ENCODE assay signal across 26 mouse cellular contexts in the genomic region with DNA sequence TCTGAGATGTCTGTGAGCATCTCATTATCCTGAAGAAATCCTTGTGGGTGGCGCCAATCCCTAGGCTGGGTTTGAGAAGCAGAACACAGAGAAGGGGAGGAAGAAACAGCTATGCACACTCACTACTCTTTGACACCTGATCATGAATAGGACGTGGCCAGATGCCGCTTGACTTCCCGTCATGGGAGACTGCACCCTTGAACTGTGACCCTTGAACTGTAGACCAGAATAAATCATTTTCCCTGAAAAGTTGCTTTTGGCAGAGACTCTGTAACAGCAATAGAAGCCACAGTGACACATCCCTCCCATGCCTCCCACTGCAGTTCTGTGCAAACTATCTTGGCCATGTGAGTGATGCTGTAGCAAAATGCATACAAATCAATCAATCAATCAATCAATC.
DNase-seq lines count a peak whose midpoint lies in the region; ATAC-seq and TF ChIP-seq lines count a peak whose summit lies in the region.
"Had no signal": no experiment of that assay in that cellular context is flagged by ENCODE, and none has a peak within 500 bp of the region (broad histone marks: within the 10 kb centered on the region; RNA-seq: fewer than 3 reads in every experiment).

No protein-coding gene starts in this region.

- 94% methylated on average over 4 of the region's 4 CpGs for WGBS in heart, embryonic 12.5 days
- WGBS in forebrain, postnatal 0 days: 94% methylated on average over 4 of the region's 4 CpGs

- H3K36me3 ChIP-seq in heart, embryonic 12.5 days: peaks cover 3% of the 10 kb centered on the region; the same call in 1 of the 2 replicates
- H3K36me3 ChIP-seq in forebrain, postnatal 0 days (ENCODE audit: insufficient read depth): no peaks in the 10 kb centered on the region
- H3K36me3 ChIP-seq: heart, embryonic 13.5 days had no signal

- ATAC-seq in heart, embryonic 12.5 days (ENCODE audit: insufficient number of reproducible peaks, low FRiP score): 0 out of 2 replicates have a peak, but pooled peaks have one; percentile 33
- ATAC-seq in forebrain, postnatal 0 days: no peak
- ATAC-seq: forebrain, embryonic 16.5 days; hindbrain, embryonic 16.5 days; intestine, embryonic 15.5 days had no signal

- no peak for TF ChIP-seq CTCF in layer of hippocampus, adult 2 months (conservative IDR thresholded peaks at IDR 0.05)
- no peak for TF ChIP-seq CTCF in forebrain, postnatal 0 days (IDR thresholded peaks at IDR 0.05; ENCODE audit: low read depth)

- H3K4me1 ChIP-seq in heart, embryonic 12.5 days (replicated peaks): no peaks in the 10 kb centered on the region
- H3K4me1 ChIP-seq in forebrain, postnatal 0 days (ENCODE audit: insufficient read depth): peaks cover 7% of the 10 kb centered on the region; the same call in 1 of the 2 replicates
- H3K4me1 ChIP-seq: heart, embryonic 13.5 days; hindbrain, embryonic 10.5 days; intestine, embryonic 15.5 days had no signal

- H3K27me3 ChIP-seq in heart, embryonic 12.5 days (replicated peaks): no peaks in the 10 kb centered on the region
- no peaks in the 10 kb centered on the region for H3K27me3 ChIP-seq in forebrain, postnatal 0 days (ENCODE audit: insufficient read depth, low read length)
- H3K27me3 ChIP-seq: heart, embryonic 13.5 days; intestine, embryonic 15.5 days had no signal

- H3K9ac ChIP-seq in heart, embryonic 12.5 days: no peak overlapping the region
- H3K9ac ChIP-seq in forebrain, postnatal 0 days: no peak overlapping the region
- H3K9ac ChIP-seq: heart, embryonic 13.5 days; intestine, embryonic 15.5 days; liver, embryonic 14.5 days had no signal

- H3K9me3 ChIP-seq in heart, embryonic 12.5 days (replicated peaks): peaks cover 11% of the 10 kb centered on the region; the same call in 1 of the 2 replicates
- H3K9me3 ChIP-seq in forebrain, postnatal 0 days (ENCODE audit: low read length): no peaks in the 10 kb centered on the region
- H3K9me3 ChIP-seq: hindbrain, embryonic 10.5 days; intestine, embryonic 15.5 days had no signal

- no peak overlapping the region for H3K4me2 ChIP-seq in heart, embryonic 12.5 days
- no peak overlapping the region for H3K4me2 ChIP-seq in forebrain, postnatal 0 days (ENCODE audit: low read depth)
- H3K4me2 ChIP-seq: heart, embryonic 13.5 days; intestine, embryonic 15.5 days; midbrain, embryonic 11.5 days had no signal

- no peak for DNase-seq in heart, adult 11 months
- DNase-seq in layer of hippocampus, adult 2 months (ENCODE audit: low spot score in 2 of 2): no peak
- no peak for DNase-seq in layer of hippocampus, postnatal 25 days (ENCODE audit: extremely low spot score in 1 of 2, low spot score in 1 of 2)
- peak; percentile 30 to 45 for DNase-seq in kidney, adult 8-10 months
- DNase-seq in kidney, postnatal 14 days: peak; percentile 13
- no peak for DNase-seq in spleen, postnatal 4 days (ENCODE audit: low spot score in 2 of 2)
- no peak for DNase-seq in forebrain, postnatal 0 days
- DNase-seq: adrenal gland, adult 2 months; adrenal gland, postnatal 36 days; cerebellum, adult 18-20 months; cerebellum, postnatal 10 days; gastrocnemius, postnatal 14 days; layer of hippocampus, postnatal 36 days; left cerebral cortex, postnatal 4 days; lung, adult 2 months; right cerebral cortex, postnatal 25 days; thymus, postnatal 25 days had no signal

- H3K4me3 ChIP-seq in heart, embryonic 12.5 days: no peak overlapping the region
- no peak overlapping the region for H3K4me3 ChIP-seq in layer of hippocampus, adult 2 months
- H3K4me3 ChIP-seq in forebrain, postnatal 0 days (ENCODE audit: low read depth, low read length): no peak overlapping the region
- H3K4me3 ChIP-seq: erythroblast, embryonic 14.5 days; heart, embryonic 13.5 days; hindbrain, embryonic 10.5 days; intestine, embryonic 15.5 days had no signal

- no peak overlapping the region for H3K27ac ChIP-seq in heart, embryonic 12.5 days (ENCODE audit: poor library complexity, severe bottlenecking)
- peak overlapping the region; percentile 73 for H3K27ac ChIP-seq in layer of hippocampus, adult 2 months
- H3K27ac ChIP-seq in forebrain, postnatal 0 days (ENCODE audit: low read depth, low read length): no peak overlapping the region
- H3K27ac ChIP-seq: heart, embryonic 13.5 days; hindbrain, embryonic 10.5 days; intestine, embryonic 15.5 days; liver, embryonic 14.5 days had no signal

Comparison
In these comparisons a context has a peak if more than half of its experiments do, and no peak if none do; other contexts are left out.
1. DNase-seq: peak in kidney, adult 8-10 months (2 of 2) and kidney, postnatal 14 days (single experiment); none in heart, adult 11 months (single experiment), layer of hippocampus, adult 2 months (0 of 2), layer of hippocampus, postnatal 25 days (0 of 2), spleen, postnatal 4 days (0 of 2) and forebrain, postnatal 0 days (single experiment).